In the genomic region with DNA sequence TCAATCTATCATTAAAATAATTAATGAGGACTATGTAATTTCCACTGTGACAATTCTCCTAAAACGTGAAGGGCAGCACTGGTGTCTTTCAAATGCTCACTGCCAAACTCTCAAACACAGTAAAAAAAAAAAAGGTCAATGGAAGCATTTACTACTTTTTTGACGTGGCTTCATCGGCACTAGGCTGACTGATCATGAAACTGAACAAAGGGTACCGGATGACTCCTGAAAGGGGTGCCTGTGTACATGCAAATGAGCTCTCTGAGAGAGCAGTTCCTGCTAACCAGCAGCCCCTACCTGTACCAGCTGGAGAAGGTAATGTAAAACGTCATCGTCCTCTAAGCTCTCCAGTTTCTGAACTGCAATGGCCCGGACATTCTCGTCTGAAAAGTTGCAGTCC, we compare ENCODE assay signal across 29 mouse cellular contexts. TPM values are rescaled to one million over a fixed set of nuclear protein-coding genes. Genes with fewer than 3 reads are reported as not detected.
DNase-seq lines count a peak whose midpoint lies in the region; ATAC-seq and TF ChIP-seq lines count a peak whose summit lies in the region.
"Had no signal": no experiment of that assay in that cellular context is flagged by ENCODE, and none has a peak within 500 bp of the region (broad histone marks: within the 10 kb centered on the region; RNA-seq: fewer than 3 reads in every experiment).

No protein-coding gene starts in this region.

- no peaks in the 10 kb centered on the region for H3K27me3 ChIP-seq in kidney, embryonic 16.5 days (ENCODE audit: insufficient read depth, low read length)
- no peaks in the 10 kb centered on the region for H3K27me3 ChIP-seq in CH12.LX (replicated peaks)
- H3K27me3 ChIP-seq: forebrain, embryonic 13.5 days; heart, embryonic 13.5 days; hindbrain, embryonic 13.5 days; limb, embryonic 15.5 days; liver, embryonic 15.5 days; lung, embryonic 15.5 days; stomach, embryonic 15.5 days had no signal

- TF ChIP-seq POLR2A in CH12.LX (IDR thresholded peaks at IDR 0.05; ENCODE audit: low read depth, low read length): peak; percentile 40; the same call in 1 of the 2 replicates

- 0 out of 4 replicates have a peak, but pooled peaks of 1 of the 2 experiments have one; percentile 18 for TF ChIP-seq CTCF in CH12.LX (conservative IDR thresholded peaks at IDR 0.05 in 1 of 2, IDR thresholded peaks at IDR 0.05 in 1 of 2; ENCODE audit: low read depth in 2 of 2, low read length in 2 of 2)

- TF ChIP-seq EP300 in CH12.LX (IDR thresholded peaks at IDR 0.05; ENCODE audit: low read length): peak; percentile 98

- no peak for DNase-seq in kidney, postnatal 4 days
- DNase-seq in B cell, adult 2 months: peak; percentile 32 to 48
- peak; percentile 90 for DNase-seq in CH12.LX (ENCODE audit: extremely low read depth)
- no peak for DNase-seq in left cerebral cortex, adult 9 months (ENCODE audit: low spot score in 2 of 2)
- DNase-seq: adrenal gland, postnatal 10 days; cerebellum, adult 9-10 months; gastrocnemius, postnatal 25 days; heart, adult 2 months; kidney, adult 9 months; kidney, postnatal 36 days; layer of hippocampus, adult 9-11 months; left cerebral cortex, postnatal 4 days; lung, postnatal 4 days; thymus, postnatal 25 days had no signal

- H3K4me2 ChIP-seq in kidney, embryonic 16.5 days (replicated peaks; ENCODE audit: low read depth, low read length): peak overlapping the region; percentile 3; the same call in 1 of the 2 replicates
- H3K4me2 ChIP-seq in CH12.LX (ENCODE audit: insufficient read depth, low read depth, poor library complexity, severe bottlenecking): peak overlapping the region; percentile 91
- H3K4me2 ChIP-seq: forebrain, embryonic 13.5 days; heart, embryonic 13.5 days; hindbrain, embryonic 13.5 days; limb, embryonic 15.5 days; liver, embryonic 15.5 days; lung, embryonic 15.5 days; stomach, embryonic 15.5 days had no signal

- H3K4me1 ChIP-seq in kidney, embryonic 16.5 days (ENCODE audit: insufficient read depth, low read length): peaks cover 13% of the 10 kb centered on the region; the same call in 1 of the 2 replicates
- H3K4me1 ChIP-seq in CH12.LX (ENCODE audit: control insufficient read depth in 1 of 2, insufficient read depth in 2 of 2): peaks cover 15 to 76% of the 10 kb centered on the region in 2 experiments
- H3K4me1 ChIP-seq: limb, embryonic 15.5 days; lung, embryonic 15.5 days; stomach, embryonic 15.5 days had no signal

- H3K36me3 ChIP-seq in kidney, embryonic 16.5 days (ENCODE audit: insufficient read depth, low read length): no peaks in the 10 kb centered on the region
- H3K36me3 ChIP-seq in CH12.LX (replicated peaks in 1 of 2; ENCODE audit: control insufficient read depth in 1 of 2, insufficient read depth in 1 of 2, low read length in 1 of 2): peaks cover 20 to 27% of the 10 kb centered on the region in 2 experiments
- H3K36me3 ChIP-seq: heart, embryonic 13.5 days; hindbrain, embryonic 13.5 days; limb, embryonic 15.5 days; lung, embryonic 15.5 days; stomach, embryonic 15.5 days had no signal

- peak; percentile 35 for TF ChIP-seq RAD21 in CH12.LX (IDR thresholded peaks at IDR 0.05; ENCODE audit: low read depth, low read length)

- H3K79me2 ChIP-seq in CH12.LX (replicated peaks; ENCODE audit: control insufficient read depth, extremely low read depth, insufficient read depth, poor library complexity, severe bottlenecking): peaks cover 37% of the 10 kb centered on the region

- no peak overlapping the region for H3K4me3 ChIP-seq in kidney, embryonic 16.5 days (ENCODE audit: low read length)
- H3K4me3 ChIP-seq in CH12.LX (replicated peaks in 1 of 3; ENCODE audit: low read depth in 2 of 3, low read length in 2 of 3, poor library complexity in 1 of 3): peak overlapping the region in 1 of 3 experiments; percentile 26
- H3K4me3 ChIP-seq: forebrain, embryonic 13.5 days; heart, adult 2 months; heart, embryonic 13.5 days; hindbrain, embryonic 13.5 days; limb, embryonic 15.5 days; liver, embryonic 15.5 days; lung, embryonic 15.5 days; myocyte; stomach, embryonic 15.5 days had no signal

- H3K9ac ChIP-seq in kidney, embryonic 16.5 days (replicated peaks; ENCODE audit: low read length): no peak overlapping the region
- H3K9ac ChIP-seq in CH12.LX (ENCODE audit: insufficient read depth, low read depth): peak overlapping the region; percentile 58
- H3K9ac ChIP-seq: forebrain, embryonic 13.5 days; heart, embryonic 13.5 days; hindbrain, embryonic 13.5 days; limb, embryonic 15.5 days; liver, embryonic 15.5 days; lung, embryonic 15.5 days; stomach, embryonic 15.5 days had no signal

- dilution Hi-C loops in CH12.LX (cut with MboI; ENCODE audit: extremely low pct_ligation_motif_present, extremely low pct_unique_long_range_greater_than_20kb, low sequenced_read_pairs): no loop called here

- ATAC-seq in kidney, embryonic 16.5 days (ENCODE audit: low FRiP score, low TSS enrichment): no peak
- peak; percentile 60; the same call in 1 of the 2 replicates for ATAC-seq in neutrophil, adult 5-6 weeks (ENCODE audit: extremely low read depth, insufficient number of reproducible peaks, low FRiP score, poor library complexity, severe bottlenecking)
- no peak for ATAC-seq in frontal cortex, adult (ENCODE audit: low TSS enrichment)
- ATAC-seq: forebrain, embryonic 13.5 days; midbrain, embryonic 16.5 days; Patski had no signal

- 30% methylated on average over 8 of the region's 8 CpGs for WGBS in kidney, embryonic 16.5 days

- no peaks in the 10 kb centered on the region for H3K9me3 ChIP-seq in kidney, embryonic 16.5 days (ENCODE audit: low read length)
- H3K9me3 ChIP-seq in CH12.LX (replicated peaks; ENCODE audit: low read length): peaks cover 11% of the 10 kb centered on the region
- H3K9me3 ChIP-seq: forebrain, embryonic 13.5 days; G1E; heart, embryonic 13.5 days; hindbrain, embryonic 13.5 days; limb, embryonic 15.5 days; liver, embryonic 15.5 days; lung, embryonic 15.5 days; stomach, embryonic 15.5 days had no signal

- in situ Hi-C loops in CH12.LX (cut with MboI; ENCODE audit: low pct_ligation_motif_present, low pct_unique_long_range_greater_than_20kb, low sequenced_read_pairs): no loop called here

- no peak overlapping the region for H3K27ac ChIP-seq in kidney, embryonic 16.5 days (ENCODE audit: low read length)
- peak overlapping the region; percentile 85 for H3K27ac ChIP-seq in CH12.LX (ENCODE audit: insufficient read depth, low read depth)
- H3K27ac ChIP-seq: forebrain, embryonic 13.5 days; heart, adult 2 months; heart, embryonic 13.5 days; hindbrain, embryonic 13.5 days; limb, embryonic 15.5 days; liver, embryonic 15.5 days; lung, embryonic 15.5 days; stomach, embryonic 15.5 days had no signal

TF ChIP-seq in CH12.LX, 34 proteins besides CTCF, POLR2A, EP300 and RAD21 (continues in another document):
- TF ChIP-seq MEF2A (IDR thresholded peaks at IDR 0.05; ENCODE audit: borderline replicate concordance, low read depth, low read length): peak; percentile 96
- peak; percentile 42 for TF ChIP-seq SMC3 (IDR thresholded peaks at IDR 0.05; ENCODE audit: low read depth, low read length)
- TF ChIP-seq ELF1 (IDR thresholded peaks at IDR 0.05; ENCODE audit: low read depth, low read length): peak; percentile 71
- peak; percentile 75; the same call in 1 of the 2 replicates for TF ChIP-seq TBP (conservative IDR thresholded peaks at IDR 0.05; ENCODE audit: low read depth, low read length)
- TF ChIP-seq GABPA (IDR thresholded peaks at IDR 0.05; ENCODE audit: insufficient replicate concordance, low read depth, low read length): no peak
- TF ChIP-seq BHLHE40 (IDR thresholded peaks at IDR 0.05; ENCODE audit: low read depth, low read length): peak; percentile 95
- peak; percentile 95 for TF ChIP-seq RCOR1 (conservative IDR thresholded peaks at IDR 0.05; ENCODE audit: low read depth, low read length)
- TF ChIP-seq JUND (conservative IDR thresholded peaks at IDR 0.05; ENCODE audit: low read depth, low read length): peak; percentile 99
- no peak for TF ChIP-seq POLR2AphosphoS2 (IDR thresholded peaks at IDR 0.05; ENCODE audit: low read depth, low read length)
- no peak for TF ChIP-seq USF1 (IDR thresholded peaks at IDR 0.05; ENCODE audit: low read depth, low read length)
- TF ChIP-seq ZMIZ1 (IDR thresholded peaks at IDR 0.05; ENCODE audit: low read depth, low read length): 0 out of 2 replicates have a peak, but pooled peaks have one; percentile 40
- TF ChIP-seq CHD2 (IDR thresholded peaks at IDR 0.05; ENCODE audit: low read length): peak; percentile 92
- TF ChIP-seq MXI1 (IDR thresholded peaks at IDR 0.05; ENCODE audit: low read depth, low read length): peak; percentile 63; the same call in 1 of the 2 replicates
- TF ChIP-seq SIN3A (IDR thresholded peaks at IDR 0.05; ENCODE audit: low read length): peak; percentile 90
- TF ChIP-seq ETS1 (conservative IDR thresholded peaks at IDR 0.05; ENCODE audit: low read depth, low read length): peak; percentile 99
- TF ChIP-seq MYC (IDR thresholded peaks at IDR 0.05; ENCODE audit: low read depth, low read length): peak; percentile 92
- peak; percentile 95 for TF ChIP-seq TCF12 (IDR thresholded peaks at IDR 0.05; ENCODE audit: low read depth, low read length)
- TF ChIP-seq ZNF384 (IDR thresholded peaks at IDR 0.05; ENCODE audit: low read depth, low read length): peak; percentile 99
- TF ChIP-seq MAX (IDR thresholded peaks at IDR 0.05; ENCODE audit: low read length): peak; percentile 52
- peak; percentile 36; the same call in 1 of the 2 replicates for TF ChIP-seq HCFC1 (IDR thresholded peaks at IDR 0.05; ENCODE audit: low read depth, low read length)
- peak; percentile 99 for TF ChIP-seq IRF4 (IDR thresholded peaks at IDR 0.05; ENCODE audit: low read depth, low read length)
- no peak for TF ChIP-seq NRF1 (IDR thresholded peaks at IDR 0.05; ENCODE audit: low read depth, low read length)
- TF ChIP-seq MAFK (IDR thresholded peaks at IDR 0.05; ENCODE audit: insufficient replicate concordance, low read length): peak; percentile 88
- peak; percentile 65; the same call in 1 of the 2 replicates for TF ChIP-seq E2F4 (IDR thresholded peaks at IDR 0.05; ENCODE audit: insufficient replicate concordance, low read depth, low read length)
- TF ChIP-seq UBTF (IDR thresholded peaks at IDR 0.05; ENCODE audit: low read depth, low read length): no peak
- 0 out of 2 replicates have a peak, but pooled peaks have one; percentile 59 for TF ChIP-seq KAT2A (IDR thresholded peaks at IDR 0.05; ENCODE audit: insufficient replicate concordance, low read length)
- peak; percentile 78 for TF ChIP-seq MAZ (IDR thresholded peaks at IDR 0.05; ENCODE audit: low read depth, low read length)
- no peak for TF ChIP-seq PAX5 (IDR thresholded peaks at IDR 0.05; ENCODE audit: low read length)

RNA-seq across cellular contexts. Expression of a gene that starts 4.8 kb away (rescaled TPM):
- 2.7 and 2.9 TPM in 2 replicates for polyA plus RNA-seq in kidney, embryonic 16.5 days (2015; fragmentation: Nextera tagmentation; extraction: Ambion mirVana)
- 28.5 and 35.8 TPM in 2 replicates for total RNA-seq in CH12.LX (2012; rRNA removed)
- total RNA-seq in CH12.LX (2014; rRNA removed): 38.0 and 40.6 TPM in 2 replicates
- 29.7 and 35.4 TPM in 2 replicates for polyA plus RNA-seq in CH12.LX (2012; ENCODE audit: insufficient read length, low read depth)
- total RNA-seq in neutrophil, adult 5-6 weeks (2017): 60.9 and 68.0 TPM in 2 replicates
- polyA plus RNA-seq: C2C12, myocyte, Patski had no signal

Comparison
In these comparisons a context has a peak if more than half of its experiments do, and no peak if none do; other contexts are left out.
1. DNase-seq: peak in B cell, adult 2 months (2 of 2) and CH12.LX (single experiment); none in kidney, postnatal 4 days (0 of 2) and left cerebral cortex, adult 9 months (0 of 2).